Comparison of ENCODE assay signal across 9 mouse cellular contexts in genomic region chr2:91962864-91963401, GRCm38 (mm10). TPM values are rescaled to one million over a fixed set of nuclear protein-coding genes. Genes with fewer than 3 reads are reported as not detected.
DNase-seq lines count a peak whose midpoint lies in the region; ATAC-seq and TF ChIP-seq lines count a peak whose summit lies in the region.
"Had no signal": no experiment of that assay in that cellular context is flagged by ENCODE, and none has a peak within 500 bp of the region (broad histone marks: within the 10 kb centered on the region; RNA-seq: fewer than 3 reads in every experiment).

No protein-coding gene starts in this region.

- peak overlapping the region; percentile 84 for H3K4me3 ChIP-seq in C2C12 (ENCODE audit: insufficient read depth, poor library complexity, severe bottlenecking)
- H3K4me3 ChIP-seq in cortical plate, adult 2 months (ENCODE audit: insufficient read depth, low read length): peak overlapping the region; percentile 65
- H3K4me3 ChIP-seq in hindbrain, embryonic 16.5 days (ENCODE audit: low read length): peak overlapping the region; percentile 61
- H3K4me3 ChIP-seq in lung, postnatal 0 days (ENCODE audit: low read depth, low read length): peak overlapping the region; percentile 80

- peaks cover 54% of the 10 kb centered on the region for H3K79me2 ChIP-seq in C2C12 (ENCODE audit: control insufficient read depth, insufficient read depth)

- DNase-seq in frontal cortex, postnatal 10 days (ENCODE audit: low spot score in 2 of 2): no peak
- no peak for DNase-seq in lung, postnatal 0 days (ENCODE audit: low spot score)
- DNase-seq in yolk sac, embryonic 10.5 days (ENCODE audit: low spot score): peak; percentile 57
- no peak for DNase-seq in right cerebral cortex, adult 2 months (ENCODE audit: low spot score in 2 of 2)

- peak overlapping the region; percentile 93 for H3K27ac ChIP-seq in cortical plate, adult 2 months (ENCODE audit: insufficient read depth, low read length)
- peak overlapping the region; percentile 83 for H3K27ac ChIP-seq in hindbrain, embryonic 16.5 days (ENCODE audit: low read depth, low read length)
- peak overlapping the region; percentile 91 for H3K27ac ChIP-seq in lung, postnatal 0 days (ENCODE audit: low read length)

- H3K9me3 ChIP-seq in hindbrain, embryonic 16.5 days (ENCODE audit: control insufficient read depth, low read length): no peaks in the 10 kb centered on the region
- H3K9me3 ChIP-seq in lung, postnatal 0 days (ENCODE audit: low read length): no peaks in the 10 kb centered on the region

- TF ChIP-seq EP300 in lung, postnatal 0 days (IDR thresholded peaks at IDR 0.05): no peak

- ATAC-seq in frontal cortex, adult (ENCODE audit: low TSS enrichment): 0 out of 2 replicates have a peak, but pooled peaks have one; percentile 0
- no peak for ATAC-seq in hindbrain, embryonic 16.5 days
- ATAC-seq in lung, postnatal 0 days: peak; percentile 19

- H3K4me2 ChIP-seq in hindbrain, embryonic 16.5 days (ENCODE audit: low read length): peak overlapping the region; percentile 79
- peak overlapping the region; percentile 80 for H3K4me2 ChIP-seq in lung, postnatal 0 days (replicated peaks; ENCODE audit: low read depth, low read length)

- TF ChIP-seq POLR2A in cortical plate, adult 2 months (IDR thresholded peaks at IDR 0.05; ENCODE audit: extremely low read depth, insufficient read depth, low read length): no peak

- H3K27me3 ChIP-seq in C2C12 (ENCODE audit: control insufficient read depth, insufficient read depth, insufficient read length): no peaks in the 10 kb centered on the region
- no peaks in the 10 kb centered on the region for H3K27me3 ChIP-seq in hindbrain, embryonic 16.5 days (replicated peaks; ENCODE audit: control insufficient read depth, insufficient read depth, low read length)
- H3K27me3 ChIP-seq in lung, postnatal 0 days (replicated peaks; ENCODE audit: insufficient read depth, low read length): no peaks in the 10 kb centered on the region

- under 1% methylated on average over 29 of the region's 39 CpGs for WGBS in hindbrain, embryonic 16.5 days
- 0% methylated on average over 30 of the region's 39 CpGs for WGBS in lung, postnatal 0 days

- peaks cover 3% of the 10 kb centered on the region for H3K36me3 ChIP-seq in C2C12 (ENCODE audit: control insufficient read depth, insufficient read depth)
- no peaks in the 10 kb centered on the region for H3K36me3 ChIP-seq in hindbrain, embryonic 16.5 days (ENCODE audit: control insufficient read depth, insufficient read depth, low read length)
- no peaks in the 10 kb centered on the region for H3K36me3 ChIP-seq in lung, postnatal 0 days (ENCODE audit: insufficient read depth, low read length)

- peak overlapping the region; percentile 95 for H3ac ChIP-seq in C2C12 (ENCODE audit: control insufficient read depth, insufficient read length, low read depth)

- TF ChIP-seq CTCF in C2C12 (IDR thresholded peaks at IDR 0.05; ENCODE audit: control insufficient read depth, insufficient read depth, insufficient read length): no peak
- TF ChIP-seq CTCF in cortical plate, adult 2 months (IDR thresholded peaks at IDR 0.05; ENCODE audit: extremely low read depth, insufficient read depth, low read length): no peak
- TF ChIP-seq CTCF in lung, postnatal 0 days (IDR thresholded peaks at IDR 0.05): no peak

- H3K4me1 ChIP-seq in cortical plate, adult 2 months (ENCODE audit: control insufficient read depth, insufficient read depth, low read length): peaks cover 8% of the 10 kb centered on the region
- H3K4me1 ChIP-seq in hindbrain, embryonic 16.5 days (ENCODE audit: control insufficient read depth, insufficient read depth, low read depth, low read length): peaks cover 27% of the 10 kb centered on the region
- peaks cover 9% of the 10 kb centered on the region for H3K4me1 ChIP-seq in lung, postnatal 0 days (ENCODE audit: insufficient read depth, low read depth, low read length)

- H3K79me3 ChIP-seq in C2C12 (ENCODE audit: low read depth): peaks cover 26% of the 10 kb centered on the region

- H3K9ac ChIP-seq in hindbrain, embryonic 16.5 days (ENCODE audit: low read depth, low read length): peak overlapping the region; percentile 79
- peak overlapping the region; percentile 66 for H3K9ac ChIP-seq in lung, postnatal 0 days (replicated peaks; ENCODE audit: low read depth)

TF ChIP-seq in C2C12, 6 proteins besides CTCF, POLR2A, EP300 and RAD21:
- TF ChIP-seq MYOG (IDR thresholded peaks at IDR 0.05; ENCODE audit: control insufficient read depth, extremely low read depth, insufficient read length) (no peak), USF1 (IDR thresholded peaks at IDR 0.05; ENCODE audit: low read depth) (no peak), MAX (IDR thresholded peaks at IDR 0.05) (peak; percentile 7), CEBPB (IDR thresholded peaks at IDR 0.05; ENCODE audit: low read depth) (no peak), MYOD1 (IDR thresholded peaks at IDR 0.05; ENCODE audit: control insufficient read depth, insufficient read length, low read depth) (peak; percentile 7), FOSL1 (IDR thresholded peaks at IDR 0.05; ENCODE audit: insufficient read depth, low read length, poor library complexity, severe bottlenecking) (no peak)

RNA-seq across cellular contexts. Expression of gene Dgkz, which starts 12.7 kb away (rescaled TPM):
- polyA plus RNA-seq in C2C12 (2012; fragmentation: generic; extraction: Trizol): 47.1 TPM
- 550 and 668 TPM in 2 replicates for polyA plus RNA-seq in cortical plate, adult 2 months (2012; rRNA removed)
- polyA plus RNA-seq in hindbrain, embryonic 16.5 days (2015; fragmentation: Nextera tagmentation; extraction: Ambion mirVana): 32.3 and 37.5 TPM in 2 replicates
- 50.7 and 54.0 TPM in 2 replicates for polyA plus RNA-seq in lung, postnatal 0 days (2015; fragmentation: Nextera tagmentation; extraction: Ambion mirVana)

RNA-seq across cellular contexts. Expression of gene Gm9821, which starts 17.4 kb away (rescaled TPM):
- polyA plus RNA-seq in C2C12 (2012; fragmentation: generic; extraction: Trizol): 0.43 TPM
- not detected in 2 replicates for polyA plus RNA-seq in cortical plate, adult 2 months (2012; rRNA removed)
- 0.16 and 0.29 TPM in 2 replicates for polyA plus RNA-seq in hindbrain, embryonic 16.5 days (2015; fragmentation: Nextera tagmentation; extraction: Ambion mirVana)
- 0.14 and 0.35 TPM in 2 replicates for polyA plus RNA-seq in lung, postnatal 0 days (2015; fragmentation: Nextera tagmentation; extraction: Ambion mirVana)
- polyA plus RNA-seq: large intestine, adult 2 months had no signal

RNA-seq across cellular contexts. Expression of gene Mdk, which starts 30.8 kb away (rescaled TPM):
- polyA plus RNA-seq in C2C12 (2012; fragmentation: generic; extraction: Trizol): 0.33 TPM
- polyA plus RNA-seq in cortical plate, adult 2 months (2012; rRNA removed): 38.2 and 38.5 TPM in 2 replicates
- 160 and 182 TPM in 2 replicates for polyA plus RNA-seq in hindbrain, embryonic 16.5 days (2015; fragmentation: Nextera tagmentation; extraction: Ambion mirVana)
- polyA plus RNA-seq in lung, postnatal 0 days (2015; fragmentation: Nextera tagmentation; extraction: Ambion mirVana): 101 and 104 TPM in 2 replicates

RNA-seq across cellular contexts. Expression of gene Chrm4, which starts 35.9 kb away (rescaled TPM):
- polyA plus RNA-seq in C2C12 (2012; fragmentation: generic; extraction: Trizol): 0.55 TPM
- polyA plus RNA-seq in cortical plate, adult 2 months (2012; rRNA removed): 32.9 and 45.0 TPM in 2 replicates
- 1.5 TPM in 2 replicates for polyA plus RNA-seq in hindbrain, embryonic 16.5 days (2015; fragmentation: Nextera tagmentation; extraction: Ambion mirVana)
- 0.12 and 0.16 TPM in 2 replicates for polyA plus RNA-seq in lung, postnatal 0 days (2015; fragmentation: Nextera tagmentation; extraction: Ambion mirVana)

Comparison
In these comparisons a context has a peak if more than half of its experiments do, and no peak if none do; other contexts are left out.
1. RNA of gene Dgkz, which starts 12.7 kb away (polyA plus RNA-seq): 550 to 668 TPM in cortical plate, adult 2 months; 50.7 to 54.0 TPM in lung, postnatal 0 days, 47.1 TPM in C2C12 (single experiment) and 32.3 to 37.5 TPM in hindbrain, embryonic 16.5 days; every median in the first group is over 10 times any median in the second.
2. RNA of gene Mdk, which starts 30.8 kb away (polyA plus RNA-seq): 160 to 182 TPM in hindbrain, embryonic 16.5 days, 101 to 104 TPM in lung, postnatal 0 days and 38.2 to 38.5 TPM in cortical plate, adult 2 months; 0.33 TPM in C2C12 (single experiment); every median in the first group is over 10 times any median in the second.
3. Peak in every context shown above with its lines, with median percentiles within 50 percentile points of each other: H3K4me3 ChIP-seq and H3K27ac ChIP-seq.